Mouse (Mus musculus) stomach, embryonic 14.5 days (tissue): ENCODE measurements around the gene Prkd2. TPM values are rescaled to one million over a fixed set of nuclear protein-coding genes. Genes with fewer than 3 reads are reported as not detected.

ENCODE experiments used
- ATAC-seq: fragments of 200-750 bp; cut with Nextera tagmentation; 2 replicates; pipeline ENCODE4 v1.8.0; 2017; ENCODE audit warnings: low read depth, moderate TSS enrichment; ENCODE audit not compliant: insufficient number of reproducible peaks, insufficient read depth, low FRiP score
- H3K27ac ChIP-seq: fragments of 300-500 bp; sonication (generic); 2 replicates; pipeline ENCODE4 v1.5.1; 2014; ENCODE audit warnings: mild to moderate bottlenecking, low read length, moderate library complexity, mixed read lengths
- H3K27me3 ChIP-seq: fragments of 300-500 bp; sonication (generic); 2 replicates; pipeline ENCODE4 v1.6.1; 2014; ENCODE audit warnings: low read length, control low read depth, mixed read lengths; ENCODE audit not compliant: control insufficient read depth, insufficient read depth
- H3K36me3 ChIP-seq: fragments of 300-500 bp; sonication (generic); 2 replicates; pipeline ENCODE4 v1.6.1; 2014; ENCODE audit warnings: mild to moderate bottlenecking, control low read depth, low read length, moderate library complexity, mixed read lengths; ENCODE audit not compliant: control insufficient read depth, insufficient read depth
- H3K4me1 ChIP-seq: fragments of 300-500 bp; sonication (generic); 2 replicates; pipeline ENCODE4 v1.6.1; 2014; ENCODE audit warnings: low read length, control low read depth, mixed read lengths; ENCODE audit not compliant: control insufficient read depth, insufficient read depth
- H3K4me2 ChIP-seq: fragments of 300-500 bp; sonication (generic); replicated peaks from 2 replicates; pipeline ENCODE4 v1.6.1; 2014; ENCODE audit warnings: low read depth, low read length, control low read depth
- H3K4me3 ChIP-seq: fragments of 300-500 bp; sonication (generic); 2 replicates; pipeline ENCODE4 v1.5.1; 2014; ENCODE audit warnings: low read depth, low read length, control low read depth
- H3K9ac ChIP-seq: fragments of 300-500 bp; sonication (generic); replicated peaks from 2 replicates; pipeline ENCODE4 v1.6.1; 2014; ENCODE audit warnings: low read depth, mild to moderate bottlenecking, control low read depth, low read length, moderate library complexity, mixed read lengths
- H3K9me3 ChIP-seq: fragments of 300-500 bp; sonication (generic); 2 replicates; pipeline ENCODE4 v1.6.1; 2016; ENCODE audit warnings: low read depth, low read length, control low read depth; ENCODE audit not compliant: control insufficient read depth
- WGBS: fragments of 180-500 bp; shearing (Covaris S2); extraction: QIAGEN DNeasy Blood & Tissue Kit; methylation state at CpG from one replicate; pipeline ENCODE4 v1.1.7; 2014; 5-methylcytosine and 5-hydroxymethylcytosine counted together
- polyA plus RNA-seq: library from polyadenylated mRNA; unstranded; fragments of >200 nt; fragmentation: Nextera tagmentation; extraction: Ambion mirVana; gene quantifications from 2 replicates; pipeline ENCODE4 v1.2.1, GENCODE M21; 2014

Gene Prkd2
- polyA plus RNA-seq, 1 experiment from 2014 or later = 14.6 TPM

DNA sequence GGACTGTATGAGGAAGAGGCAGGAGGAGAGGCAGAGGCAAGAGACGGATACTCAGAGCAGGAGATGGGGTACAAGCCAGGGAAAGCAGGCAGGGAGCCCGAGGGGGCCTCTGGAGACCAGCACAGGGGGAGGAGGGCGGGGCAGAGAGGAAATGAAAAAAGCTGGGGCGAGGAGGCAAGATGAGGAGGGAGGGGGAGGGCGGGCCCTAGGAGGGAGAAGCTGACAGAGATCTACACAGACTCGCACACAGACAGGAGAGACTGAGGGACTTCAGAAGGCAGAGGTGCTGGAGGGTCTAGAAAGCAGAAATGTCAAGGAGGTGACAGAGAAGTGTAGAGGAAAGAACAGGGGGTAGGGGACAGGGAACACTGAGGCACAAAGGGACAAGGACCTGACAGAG, 63.6 kb downstream of the Prkd2 start, which contains the start of gene Ptgir:
TSS of gene Ptgir (plus strand) at position 210 of the 400 bp plus-strand sequence.
- Histone ChIP-seq H3K4me3 (no peak within 1 kb of the TSS), H3K9ac (no peak within 1 kb of the TSS; the same call in 1 of the 2 replicates), H3K27ac (peak within 1 kb of the TSS; percentile 48; the same call in 1 of the 2 replicates), H3K36me3 (no peaks in the 10 kb centered on the region), H3K4me2 (0 out of 2 replicates have a peak within 1 kb of the TSS, but pooled peaks have one; percentile 15), H3K4me1 (peaks cover 38% of the 10 kb centered on the region), H3K9me3 (no peaks in the 10 kb centered on the region), H3K27me3 (no peaks in the 10 kb centered on the region)
- no peak for ATAC-seq
- 11% methylated on average over 6 of the region's 6 CpGs for WGBS

DNA sequence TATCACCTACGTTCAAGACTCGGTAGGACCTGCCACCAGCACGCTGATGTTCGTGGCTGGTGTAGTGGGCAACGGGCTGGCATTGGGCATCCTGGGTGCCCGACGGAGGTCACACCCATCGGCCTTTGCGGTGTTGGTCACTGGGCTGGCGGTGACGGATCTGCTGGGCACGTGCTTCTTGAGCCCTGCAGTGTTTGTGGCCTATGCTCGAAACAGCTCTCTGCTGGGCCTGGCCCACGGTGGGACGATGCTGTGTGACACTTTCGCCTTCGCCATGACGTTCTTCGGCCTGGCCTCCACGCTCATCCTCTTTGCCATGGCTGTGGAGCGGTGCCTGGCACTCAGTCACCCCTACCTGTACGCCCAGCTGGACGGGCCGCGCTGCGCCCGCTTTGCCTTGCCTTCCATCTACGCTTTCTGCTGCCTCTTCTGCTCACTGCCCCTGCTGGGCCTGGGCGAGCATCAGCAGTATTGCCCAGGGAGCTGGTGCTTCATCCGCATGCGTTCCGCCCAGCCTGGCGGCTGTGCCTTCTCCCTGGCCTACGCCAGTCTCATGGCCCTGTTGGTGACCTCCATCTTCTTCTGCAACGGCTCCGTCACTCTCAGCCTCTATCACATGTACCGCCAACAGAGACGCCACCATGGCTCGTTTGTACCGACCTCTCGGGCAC, 64.3 kb downstream of the Prkd2 start:
- no peak overlapping the region for H3K4me2 ChIP-seq
- H3K9me3 ChIP-seq = no peaks in the 10 kb centered on the region
- H3K9ac ChIP-seq = no peak overlapping the region; the same call in 1 of the 2 replicates
- no peaks in the 10 kb centered on the region for H3K36me3 ChIP-seq
- 93% methylated on average over 41 of the region's 41 CpGs for WGBS
- peaks cover 38% of the 10 kb centered on the region for H3K4me1 ChIP-seq
- no peak for ATAC-seq
- no peak overlapping the region for H3K27ac ChIP-seq
- H3K27me3 ChIP-seq = no peaks in the 10 kb centered on the region
- H3K4me3 ChIP-seq = no peak overlapping the region

DNA sequence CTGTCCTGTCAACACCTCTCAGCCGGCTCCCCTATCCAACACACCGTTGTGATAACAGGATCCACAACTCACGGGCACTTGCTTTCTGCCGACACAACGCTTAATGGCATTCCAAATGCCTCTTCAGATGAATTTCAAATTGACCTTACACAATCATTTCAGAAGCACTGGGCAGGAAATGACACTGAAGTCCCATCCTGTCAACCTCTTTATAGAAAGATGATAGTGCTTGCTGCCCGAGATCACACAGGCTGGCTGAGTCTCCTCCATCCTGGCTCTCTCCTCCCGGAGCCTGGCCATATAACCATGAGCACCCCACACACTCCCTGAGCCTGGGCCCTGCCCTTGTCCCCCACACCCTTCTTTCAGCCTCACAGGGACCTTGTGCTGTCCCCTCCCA, 65.1 kb downstream of the Prkd2 start:
- Histone ChIP-seq H3K4me1 (peaks cover 38% of the 10 kb centered on the region), H3K4me2 (0 out of 2 replicates have a peak overlapping the region, but pooled peaks have one; percentile 10), H3K4me3 (no peak overlapping the region), H3K9me3 (no peaks in the 10 kb centered on the region), H3K27ac (no peak overlapping the region), H3K9ac (no peak overlapping the region), H3K27me3 (no peaks in the 10 kb centered on the region), H3K36me3 (no peaks in the 10 kb centered on the region)
- ATAC-seq = no peak
- 52% methylated on average over 7 of the region's 7 CpGs for WGBS

DNA sequence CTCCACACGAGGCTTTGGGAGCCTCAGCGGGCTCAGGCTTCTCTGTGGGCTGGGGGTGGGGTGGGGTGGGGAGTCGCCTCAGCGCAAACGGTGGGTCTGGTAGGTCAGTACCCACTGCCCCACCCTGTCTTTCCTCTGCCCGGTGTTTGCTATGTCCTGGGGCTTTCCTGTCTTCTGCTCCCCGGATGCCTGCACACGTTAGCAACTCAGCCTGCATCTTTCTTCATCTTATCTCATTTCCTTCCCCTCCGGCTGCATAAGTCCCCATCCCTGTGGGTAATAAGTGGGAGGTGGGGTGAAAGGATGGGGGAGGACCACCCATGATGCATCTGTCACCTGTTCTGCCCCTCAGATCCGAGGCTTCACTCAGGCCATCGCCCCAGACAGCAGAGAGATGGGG, 65.7 kb downstream of the Prkd2 start:
- no peaks in the 10 kb centered on the region for H3K27me3 ChIP-seq
- no peak overlapping the region for H3K4me3 ChIP-seq
- H3K9ac ChIP-seq = no peak overlapping the region
- H3K9me3 ChIP-seq = no peaks in the 10 kb centered on the region
- no peaks in the 10 kb centered on the region for H3K36me3 ChIP-seq
- 0 out of 2 replicates have a peak overlapping the region, but pooled peaks have one; percentile 10 for H3K4me2 ChIP-seq
- 24% methylated on average over 11 of the region's 11 CpGs for WGBS
- ATAC-seq = no peak
- no peak overlapping the region for H3K27ac ChIP-seq
- H3K4me1 ChIP-seq = peaks cover 38% of the 10 kb centered on the region

DNA sequence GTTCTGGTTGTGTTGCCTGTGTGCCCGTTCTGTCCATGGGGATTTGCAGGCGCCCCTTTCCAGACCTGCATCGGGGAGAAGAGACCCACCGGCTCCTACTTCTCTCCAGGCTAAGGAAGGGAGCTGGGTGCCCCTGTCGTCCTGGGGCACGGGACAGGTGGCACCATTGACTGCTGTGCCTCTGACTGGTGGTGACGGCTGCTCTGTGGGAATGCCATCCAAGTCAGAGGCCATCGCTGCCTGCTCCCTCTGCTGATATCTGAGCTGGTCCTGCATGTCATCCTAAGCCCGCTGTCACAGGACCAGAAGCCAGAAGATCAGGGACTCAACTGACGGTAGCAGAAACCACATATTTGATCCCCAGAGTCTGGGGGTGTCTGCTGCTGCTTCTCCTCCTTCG, 66.2 kb downstream of the Prkd2 start:
- H3K27ac ChIP-seq = no peak overlapping the region; the same call in 1 of the 2 replicates
- no peaks in the 10 kb centered on the region for H3K36me3 ChIP-seq
- H3K9me3 ChIP-seq = no peaks in the 10 kb centered on the region
- no peak for ATAC-seq
- H3K27me3 ChIP-seq = no peaks in the 10 kb centered on the region
- no peak overlapping the region; the same call in 1 of the 2 replicates for H3K9ac ChIP-seq
- 41% methylated on average over 11 of the region's 11 CpGs for WGBS
- peaks cover 38% of the 10 kb centered on the region for H3K4me1 ChIP-seq
- H3K4me2 ChIP-seq = no peak overlapping the region; the same call in 1 of the 2 replicates
- H3K4me3 ChIP-seq = no peak overlapping the region

DNA sequence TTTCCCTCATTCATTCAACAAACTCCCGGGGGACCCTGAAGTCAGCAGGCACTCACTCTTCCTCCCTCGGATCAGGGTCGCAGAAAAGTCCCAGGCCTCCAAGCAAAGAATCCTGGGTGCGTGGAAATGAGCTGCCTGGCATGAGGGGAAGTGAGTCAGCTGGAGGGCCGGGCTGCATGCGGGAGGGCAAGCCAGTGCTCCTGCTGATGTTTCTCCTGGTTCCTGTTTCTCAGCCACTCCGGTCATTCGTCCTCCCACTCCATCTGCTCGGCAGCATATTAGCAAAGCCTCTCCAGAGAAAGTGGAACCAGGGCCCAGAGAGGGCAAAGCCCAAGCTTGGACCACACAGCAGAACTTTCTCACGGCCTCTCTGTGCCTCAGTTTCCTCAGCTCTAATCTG, 67.2 kb downstream of the Prkd2 start:
- ATAC-seq = no peak
- peaks cover 7% of the 10 kb centered on the region for H3K36me3 ChIP-seq
- H3K4me1 ChIP-seq = peaks cover 38% of the 10 kb centered on the region
- H3K4me3 ChIP-seq = no peak overlapping the region
- no peaks in the 10 kb centered on the region for H3K27me3 ChIP-seq
- WGBS = 33% methylated on average over 10 of the region's 10 CpGs
- no peak overlapping the region for H3K4me2 ChIP-seq
- no peaks in the 10 kb centered on the region for H3K9me3 ChIP-seq
- no peak overlapping the region for H3K27ac ChIP-seq
- no peak overlapping the region for H3K9ac ChIP-seq

DNA sequence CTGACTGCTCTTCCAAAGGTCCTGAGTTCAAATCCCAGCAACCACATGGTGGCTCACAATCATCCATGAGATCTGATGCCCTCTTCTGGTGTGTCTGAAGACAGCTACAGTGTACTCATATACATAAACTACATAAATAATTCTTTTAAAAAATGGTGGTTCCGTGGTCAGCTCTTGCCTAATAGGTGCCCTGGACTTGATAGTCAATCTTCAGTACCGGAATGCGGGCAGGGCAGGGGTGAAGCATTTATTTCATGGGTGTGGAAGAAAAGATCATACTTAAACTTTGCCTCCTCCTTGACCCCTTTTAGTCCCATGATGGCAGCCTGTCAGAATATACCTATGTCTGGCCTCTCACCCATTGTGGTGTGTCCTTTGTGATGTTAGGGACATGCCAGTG, 69.2 kb downstream of the Prkd2 start:
- H3K9ac ChIP-seq = no peak overlapping the region
- H3K27ac ChIP-seq = no peak overlapping the region
- no peak overlapping the region for H3K4me3 ChIP-seq
- WGBS = 88% methylated on average over 3 of the region's 3 CpGs
- peaks cover 26% of the 10 kb centered on the region for H3K36me3 ChIP-seq
- H3K4me1 ChIP-seq = peaks cover 20% of the 10 kb centered on the region
- no peak overlapping the region for H3K4me2 ChIP-seq
- no peak for ATAC-seq
- no peaks in the 10 kb centered on the region for H3K9me3 ChIP-seq
- H3K27me3 ChIP-seq = no peaks in the 10 kb centered on the region

DNA sequence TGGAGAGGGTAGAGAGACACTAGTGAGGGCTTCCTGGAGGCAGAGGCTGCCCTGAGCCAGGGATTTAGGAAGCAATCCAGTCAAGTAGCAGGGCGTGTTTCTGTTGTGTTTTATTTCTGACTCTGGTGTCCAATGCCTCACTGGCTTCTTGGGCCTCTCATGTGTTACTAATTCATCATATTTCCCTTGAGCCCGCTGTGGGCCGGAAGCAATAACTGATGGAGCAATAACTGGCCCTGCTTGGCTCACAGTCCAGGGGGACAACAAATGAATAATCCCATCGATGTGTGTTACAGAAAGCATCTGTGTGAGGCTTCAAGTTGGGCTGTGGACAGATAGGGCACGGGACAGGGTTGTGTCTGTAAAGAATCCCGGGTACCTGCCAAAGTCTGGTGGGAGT, 69.7 kb downstream of the Prkd2 start:
- H3K36me3 ChIP-seq = peaks cover 30% of the 10 kb centered on the region
- H3K9me3 ChIP-seq = no peaks in the 10 kb centered on the region
- WGBS = 61% methylated on average over 6 of the region's 6 CpGs
- peaks cover 17% of the 10 kb centered on the region for H3K4me1 ChIP-seq
- no peaks in the 10 kb centered on the region for H3K27me3 ChIP-seq
- no peak overlapping the region for H3K9ac ChIP-seq
- no peak overlapping the region for H3K27ac ChIP-seq
- no peak for ATAC-seq
- no peak overlapping the region for H3K4me2 ChIP-seq
- no peak overlapping the region for H3K4me3 ChIP-seq
